Mouse (Mus musculus): ENCODE results near the gene Cog6. TPM values are rescaled to one million over a fixed set of nuclear protein-coding genes. Genes with fewer than 3 reads are reported as not detected.
A peak's percentile ranks its signal among the peaks of the same experiment; 100 is the strongest.

Gene Cog6
- polyA plus RNA-seq, 1 experiment from 2014 or later = 52.1 TPM

DNA sequence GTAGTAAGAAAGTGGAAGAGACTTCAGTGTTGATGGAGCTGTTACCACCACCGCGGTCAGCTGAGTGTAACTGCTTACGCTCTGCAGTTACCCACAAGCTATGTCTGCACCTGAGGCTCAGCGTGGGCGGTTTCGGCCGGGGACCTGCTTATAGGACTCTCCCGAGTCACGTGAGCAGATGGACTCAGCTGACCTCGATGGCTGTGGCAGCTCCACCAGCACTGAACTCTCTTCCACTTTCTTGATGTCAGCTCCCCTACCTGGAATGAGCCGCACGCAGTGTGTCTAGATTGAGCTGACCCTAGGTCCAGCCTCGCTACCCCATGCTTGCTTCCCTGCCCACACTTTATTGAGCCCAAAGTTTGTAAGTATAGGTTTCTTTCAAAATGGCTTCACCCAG lies 56.1 kb downstream of the Cog6 start:
- ATAC-seq (ENCODE audit: insufficient number of reproducible peaks, insufficient read depth, low FRiP score, low TSS enrichment) = no peak
- no peak overlapping the region for H3K4me3 ChIP-seq
- no peaks in the 10 kb centered on the region for H3K36me3 ChIP-seq
- H3K27ac ChIP-seq = no peak overlapping the region
- no peaks in the 10 kb centered on the region for H3K9me3 ChIP-seq
- H3K27me3 ChIP-seq = peaks cover 2% of the 10 kb centered on the region; the same call in 1 of the 2 replicates
- peaks cover 4% of the 10 kb centered on the region; the same call in 1 of the 2 replicates for H3K4me1 ChIP-seq
- H3K4me2 ChIP-seq (replicated peaks) = no peak overlapping the region
- WGBS = 92% methylated on average over 13 of the region's 13 CpGs
- H3K9ac ChIP-seq = no peak overlapping the region

DNA sequence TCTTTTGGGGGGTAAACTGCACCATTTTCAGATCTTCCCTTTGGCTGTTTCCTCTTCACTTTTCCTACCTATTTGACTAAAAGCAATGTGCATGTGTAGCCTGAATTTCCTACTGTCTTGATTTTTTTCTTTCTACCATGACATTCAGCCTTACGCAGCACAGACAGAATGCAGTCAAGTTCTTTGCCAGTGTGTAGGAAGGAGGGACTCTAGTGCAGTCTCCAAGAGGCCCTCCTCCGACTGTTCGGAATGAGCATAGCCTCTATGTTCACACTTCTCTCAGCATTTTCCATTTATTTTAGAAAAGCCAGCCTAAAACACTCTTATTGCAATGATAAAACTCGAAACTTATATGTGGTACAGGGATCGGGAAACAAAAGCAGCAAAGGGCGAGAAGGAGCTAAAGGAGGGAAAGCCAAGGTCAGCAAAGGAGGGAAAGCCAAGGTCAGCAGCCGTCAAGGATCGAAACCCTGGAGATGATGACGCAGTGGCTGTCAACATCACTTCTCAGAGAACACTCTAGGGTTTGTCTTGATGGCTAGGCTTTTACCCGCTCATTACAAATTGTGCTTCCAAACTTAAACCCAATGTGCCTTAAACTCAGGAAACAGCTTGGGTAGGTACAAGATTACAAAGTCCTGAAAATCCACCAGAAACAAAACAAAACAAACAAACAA lies 58.5 kb downstream of the Cog6 start:
- ATAC-seq (ENCODE audit: insufficient number of reproducible peaks, insufficient read depth, low FRiP score, low TSS enrichment) = no peak

DNA sequence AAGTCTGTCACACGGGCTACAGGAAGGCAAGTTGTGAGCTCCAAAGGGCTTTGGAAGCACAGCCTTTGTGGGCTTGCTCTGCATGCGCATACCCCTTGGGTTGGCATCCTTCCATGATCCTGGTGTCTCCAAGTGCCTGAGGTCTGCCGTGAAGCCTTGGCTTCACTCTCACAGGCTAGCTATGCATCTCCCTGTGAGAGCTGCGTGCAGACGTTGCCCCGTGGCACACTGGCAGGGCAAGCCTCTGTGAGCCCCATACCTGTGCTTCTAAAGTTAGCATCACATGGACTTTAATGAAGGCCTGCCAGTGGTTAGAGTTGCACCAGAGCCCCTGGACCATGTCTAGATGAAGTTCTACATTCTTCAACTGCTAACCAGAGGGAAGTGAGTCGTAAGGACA lies 59.2 kb downstream of the Cog6 start:
- H3K4me2 ChIP-seq (replicated peaks) = no peak overlapping the region
- H3K9me3 ChIP-seq = no peaks in the 10 kb centered on the region
- no peak overlapping the region for H3K27ac ChIP-seq
- H3K4me1 ChIP-seq = peaks cover 9% of the 10 kb centered on the region
- H3K27me3 ChIP-seq = peaks cover 2% of the 10 kb centered on the region; the same call in 1 of the 2 replicates
- H3K4me3 ChIP-seq = no peak overlapping the region
- 90% methylated on average over 7 of the region's 7 CpGs for WGBS
- H3K9ac ChIP-seq = no peak overlapping the region
- H3K36me3 ChIP-seq = no peaks in the 10 kb centered on the region
- ATAC-seq (ENCODE audit: insufficient number of reproducible peaks, insufficient read depth, low FRiP score, low TSS enrichment) = no peak

More for the DNA sequence above, 58.5 kb downstream of the Cog6 start:
- WGBS = 87% methylated on average over 10 of the region's 10 CpGs
- no peaks in the 10 kb centered on the region for H3K9me3 ChIP-seq
- H3K4me3 ChIP-seq = no peak overlapping the region
- no peak overlapping the region for H3K27ac ChIP-seq
- no peak overlapping the region for H3K9ac ChIP-seq
- no peak overlapping the region for H3K4me2 ChIP-seq (replicated peaks)
- no peaks in the 10 kb centered on the region for H3K36me3 ChIP-seq
- peaks cover 2% of the 10 kb centered on the region; the same call in 1 of the 2 replicates for H3K27me3 ChIP-seq
- peaks cover 9% of the 10 kb centered on the region for H3K4me1 ChIP-seq

DNA sequence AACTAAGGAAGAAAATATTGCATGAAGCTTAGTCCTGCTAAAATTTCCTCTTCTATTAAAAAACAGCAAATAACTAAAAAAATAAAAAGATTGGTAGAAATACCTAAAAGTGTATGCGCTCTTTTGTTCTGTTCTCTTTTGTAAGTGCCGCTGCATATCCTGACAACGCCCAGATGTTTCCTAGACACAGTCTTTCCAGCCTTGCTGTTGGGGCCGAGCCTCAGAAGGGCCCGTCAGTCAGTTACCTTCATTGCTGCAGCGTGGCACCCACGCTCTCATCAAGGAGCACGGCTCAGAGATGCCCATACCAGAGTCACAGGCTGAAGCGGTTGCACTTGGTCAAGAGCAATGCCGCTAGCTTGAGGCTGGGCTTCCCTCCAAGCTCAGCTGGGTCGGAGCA lies 60.8 kb downstream of the Cog6 start:
- Histone ChIP-seq H3K4me3 (no peak overlapping the region), H3K36me3 (no peaks in the 10 kb centered on the region), H3K4me2 (replicated peaks) (no peak overlapping the region), H3K9me3 (no peaks in the 10 kb centered on the region), H3K27ac (no peak overlapping the region), H3K4me1 (peaks cover 9% of the 10 kb centered on the region), H3K9ac (no peak overlapping the region), H3K27me3 (peaks cover 2% of the 10 kb centered on the region; the same call in 1 of the 2 replicates)
- WGBS = 82% methylated on average over 11 of the region's 11 CpGs
- no peak for ATAC-seq (ENCODE audit: insufficient number of reproducible peaks, insufficient read depth, low FRiP score, low TSS enrichment)

DNA sequence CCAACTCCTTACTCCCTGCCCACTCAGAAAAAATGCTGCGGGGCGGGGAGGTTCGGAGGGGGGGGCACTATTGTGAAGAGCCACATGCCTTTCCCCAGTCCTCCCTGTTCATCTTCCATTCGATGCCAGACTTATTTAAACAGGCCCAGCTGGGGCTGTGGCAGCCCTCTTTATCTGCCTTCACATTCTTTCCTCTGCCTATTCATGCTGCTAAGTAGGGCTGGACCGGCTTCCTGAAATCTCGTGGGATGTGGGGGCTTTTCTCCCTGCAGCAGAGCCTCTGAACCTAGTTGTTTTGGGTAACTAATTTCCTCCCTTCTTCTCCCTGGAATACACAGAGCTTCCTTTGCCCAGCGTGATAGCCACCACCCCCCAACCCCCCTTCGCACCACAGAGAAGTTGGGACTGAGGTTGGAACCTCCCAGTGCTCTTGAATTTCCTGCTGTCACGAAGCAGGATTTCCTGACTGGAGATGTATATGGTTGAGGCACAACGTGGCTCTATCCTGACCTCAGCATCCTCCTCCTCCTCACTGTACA lies 61.5 kb downstream of the Cog6 start:
- peaks cover 9% of the 10 kb centered on the region for H3K4me1 ChIP-seq
- H3K27me3 ChIP-seq = peaks cover 2% of the 10 kb centered on the region; the same call in 1 of the 2 replicates
- no peaks in the 10 kb centered on the region for H3K36me3 ChIP-seq
- no peaks in the 10 kb centered on the region for H3K9me3 ChIP-seq
- H3K4me3 ChIP-seq = no peak overlapping the region
- no peak overlapping the region for H3K9ac ChIP-seq
- no peak overlapping the region for H3K27ac ChIP-seq
- WGBS = 22% methylated on average over 10 of the region's 10 CpGs
- no peak for ATAC-seq (ENCODE audit: insufficient number of reproducible peaks, insufficient read depth, low FRiP score, low TSS enrichment)
- 0 out of 2 replicates have a peak overlapping the region, but pooled peaks have one; percentile 7 for H3K4me2 ChIP-seq (replicated peaks)

DNA sequence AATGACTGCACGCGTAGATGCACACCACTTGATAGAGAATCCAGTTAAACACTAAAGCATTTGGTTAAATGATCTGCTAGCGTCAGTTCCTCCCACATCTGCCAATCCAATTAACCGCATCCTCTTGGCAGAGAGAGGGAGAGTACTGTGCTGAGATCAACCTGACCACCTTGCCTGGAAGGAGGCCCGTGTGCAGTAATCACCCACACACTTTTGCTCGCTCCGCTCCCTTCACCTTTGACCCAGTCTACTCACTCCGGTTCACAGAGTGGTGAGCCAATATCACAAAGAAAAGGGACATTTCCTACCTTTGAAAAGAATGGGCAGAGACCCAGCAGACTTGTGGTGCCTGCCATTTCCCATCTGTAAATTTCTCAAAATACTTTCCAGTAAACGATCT lies 62.4 kb downstream of the Cog6 start:
- Histone ChIP-seq H3K4me2 (replicated peaks) (no peak overlapping the region), H3K4me3 (no peak overlapping the region)
- ATAC-seq (ENCODE audit: insufficient number of reproducible peaks, insufficient read depth, low FRiP score, low TSS enrichment) = no peak

DNA sequence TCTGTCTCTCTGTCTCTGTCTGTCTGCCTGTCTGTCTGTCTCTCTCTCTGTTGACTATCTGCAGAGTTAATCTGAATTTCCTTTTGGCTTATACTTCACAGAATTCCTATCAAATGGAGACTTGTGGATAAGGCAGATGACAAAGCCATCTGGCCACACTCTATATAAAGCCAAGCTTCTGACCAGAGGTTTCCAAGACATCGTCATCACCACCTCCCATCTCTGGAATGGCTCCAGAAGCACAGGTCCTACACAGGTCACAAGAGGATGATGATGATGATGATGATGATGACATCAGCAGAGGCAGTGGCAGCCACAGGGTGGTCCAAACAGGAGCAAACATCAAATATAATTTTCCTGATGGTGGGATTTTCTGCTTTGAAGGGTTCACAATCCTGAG lies 63.2 kb downstream of the Cog6 start:
- ATAC-seq (ENCODE audit: insufficient number of reproducible peaks, insufficient read depth, low FRiP score, low TSS enrichment) = no peak
- H3K27ac ChIP-seq = no peak overlapping the region
- H3K9ac ChIP-seq = no peak overlapping the region
- H3K9me3 ChIP-seq = no peaks in the 10 kb centered on the region
- WGBS = 98% methylated on average over 1 of the region's 1 CpGs
- H3K36me3 ChIP-seq = no peaks in the 10 kb centered on the region
- H3K4me3 ChIP-seq = no peak overlapping the region
- no peak overlapping the region for H3K4me2 ChIP-seq (replicated peaks)
- H3K4me1 ChIP-seq = peaks cover 9% of the 10 kb centered on the region
- no peaks in the 10 kb centered on the region for H3K27me3 ChIP-seq

More for the DNA sequence above, 62.4 kb downstream of the Cog6 start:
- Histone ChIP-seq H3K4me1 (peaks cover 9% of the 10 kb centered on the region), H3K9me3 (no peaks in the 10 kb centered on the region), H3K9ac (no peak overlapping the region), H3K27me3 (peaks cover 2% of the 10 kb centered on the region; the same call in 1 of the 2 replicates), H3K27ac (no peak overlapping the region), H3K36me3 (no peaks in the 10 kb centered on the region)
- WGBS = 64% methylated on average over 9 of the region's 9 CpGs

DNA sequence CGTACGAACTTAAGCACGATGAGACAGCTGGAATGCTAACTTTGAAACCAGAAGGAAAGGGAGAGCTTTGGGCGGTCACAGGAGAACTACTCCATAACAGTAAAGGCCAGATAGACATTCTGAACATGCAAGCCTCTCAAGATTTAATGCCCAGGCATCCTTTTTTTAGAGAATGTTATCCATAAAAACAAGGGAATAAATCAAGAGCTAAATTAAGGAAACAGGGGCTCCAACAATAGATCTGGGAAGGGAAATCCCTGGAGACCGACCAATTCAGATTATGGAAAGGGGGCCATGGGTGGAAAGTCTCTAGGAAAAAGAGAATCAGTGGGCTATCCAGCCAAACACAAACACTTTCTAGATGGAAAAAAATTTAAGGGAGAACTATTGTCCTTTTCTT lies 68.2 kb downstream of the Cog6 start:
- no peaks in the 10 kb centered on the region for H3K4me1 ChIP-seq
- ATAC-seq (ENCODE audit: insufficient number of reproducible peaks, insufficient read depth, low FRiP score, low TSS enrichment) = no peak
- no peak overlapping the region for H3K4me2 ChIP-seq (replicated peaks)
- H3K27ac ChIP-seq = no peak overlapping the region
- no peaks in the 10 kb centered on the region for H3K27me3 ChIP-seq
- WGBS = 89% methylated on average over 5 of the region's 5 CpGs
- no peaks in the 10 kb centered on the region for H3K9me3 ChIP-seq
- H3K9ac ChIP-seq = no peak overlapping the region
- no peak overlapping the region for H3K4me3 ChIP-seq
- no peaks in the 10 kb centered on the region for H3K36me3 ChIP-seq

DNA sequence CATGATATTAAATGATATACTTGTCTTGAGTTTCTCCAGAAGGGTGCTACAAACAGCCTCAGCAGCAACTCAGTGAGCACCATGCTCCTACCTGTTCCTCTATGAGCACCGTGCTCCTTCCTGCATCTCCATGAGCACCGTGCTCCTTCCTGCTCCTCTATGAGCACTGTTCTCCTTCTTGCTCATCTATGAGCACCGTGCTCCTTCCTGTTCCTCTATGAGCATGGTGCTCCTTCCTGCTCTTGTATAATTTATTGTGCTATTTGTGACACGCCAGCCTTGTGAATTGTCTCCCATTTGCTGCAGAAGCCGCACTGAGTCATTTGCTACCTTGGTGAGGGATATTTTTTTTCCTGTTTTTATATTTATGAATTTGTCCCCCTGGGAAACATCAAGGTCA lies 69.6 kb downstream of the Cog6 start:
- WGBS = 87% methylated on average over 5 of the region's 5 CpGs
- Histone ChIP-seq H3K4me3 (no peak overlapping the region), H3K4me2 (replicated peaks) (no peak overlapping the region), H3K27me3 (no peaks in the 10 kb centered on the region), H3K36me3 (no peaks in the 10 kb centered on the region), H3K27ac (no peak overlapping the region), H3K4me1 (no peaks in the 10 kb centered on the region), H3K9ac (no peak overlapping the region), H3K9me3 (no peaks in the 10 kb centered on the region)
- no peak for ATAC-seq (ENCODE audit: insufficient number of reproducible peaks, insufficient read depth, low FRiP score, low TSS enrichment)

DNA sequence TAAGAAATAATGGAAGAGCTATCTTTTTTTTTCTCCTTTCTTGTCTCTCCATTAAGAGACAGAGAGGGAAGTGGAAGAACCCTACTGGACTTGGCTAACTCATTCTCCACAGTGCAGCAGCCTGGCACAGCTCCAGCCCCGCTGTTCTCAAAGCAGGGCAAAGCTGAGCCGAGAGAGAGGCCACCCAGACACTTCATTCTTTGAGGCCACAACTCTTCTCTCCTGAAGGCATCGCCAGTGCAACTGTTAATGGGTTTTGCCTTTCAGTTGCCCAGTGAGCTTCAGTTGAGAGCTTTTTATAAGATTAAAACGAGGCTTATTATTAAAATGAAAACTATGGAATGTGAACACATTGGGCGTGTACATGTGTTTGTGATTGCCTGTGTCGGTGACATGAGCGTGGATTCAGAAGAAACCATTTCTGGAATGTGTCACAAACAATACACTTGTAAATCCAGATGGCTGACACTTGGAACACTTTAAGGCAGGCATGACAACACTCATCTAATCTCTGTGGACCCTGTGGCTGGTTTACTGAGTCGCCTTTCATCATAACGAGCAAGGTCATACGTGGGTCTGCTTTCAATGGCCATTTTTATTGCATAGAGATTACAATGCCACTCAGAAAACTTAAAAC lies 76.1 kb downstream of the Cog6 start:
- H3K4me1 ChIP-seq = peaks cover 8% of the 10 kb centered on the region; the same call in 1 of the 2 replicates
- WGBS = 26% methylated on average over 10 of the region's 10 CpGs
- no peak overlapping the region for H3K9ac ChIP-seq
- H3K4me3 ChIP-seq = no peak overlapping the region
- H3K4me2 ChIP-seq (replicated peaks) = no peak overlapping the region
- no peaks in the 10 kb centered on the region for H3K9me3 ChIP-seq
- no peaks in the 10 kb centered on the region for H3K36me3 ChIP-seq
- H3K27ac ChIP-seq = no peak overlapping the region
- no peaks in the 10 kb centered on the region for H3K27me3 ChIP-seq
- ATAC-seq (ENCODE audit: insufficient number of reproducible peaks, insufficient read depth, low FRiP score, low TSS enrichment) = no peak

DNA sequence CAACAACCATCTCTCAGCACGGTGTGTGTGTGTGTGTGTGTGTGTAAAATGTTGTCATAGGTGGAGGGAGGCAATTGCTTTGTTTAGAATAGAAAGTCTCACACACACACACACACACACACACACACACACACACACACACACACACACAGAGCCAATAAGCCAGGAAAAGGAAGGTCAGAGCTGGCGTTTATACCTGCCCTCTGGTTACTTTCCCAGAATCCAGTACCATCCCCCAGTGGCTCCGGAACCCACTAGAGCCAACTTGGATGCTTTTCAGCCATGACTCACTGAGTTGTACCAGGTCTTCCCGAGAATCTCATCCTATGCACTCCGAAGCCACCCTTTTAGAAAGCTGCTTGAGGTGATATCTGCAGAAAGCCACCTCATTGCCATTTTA lies 78.6 kb downstream of the Cog6 start:
- no peak for ATAC-seq (ENCODE audit: insufficient number of reproducible peaks, insufficient read depth, low FRiP score, low TSS enrichment)
- Histone ChIP-seq H3K4me3 (no peak overlapping the region), H3K27me3 (no peaks in the 10 kb centered on the region), H3K36me3 (no peaks in the 10 kb centered on the region), H3K9me3 (no peaks in the 10 kb centered on the region), H3K4me2 (replicated peaks) (no peak overlapping the region), H3K9ac (no peak overlapping the region), H3K27ac (no peak overlapping the region), H3K4me1 (peaks cover 8% of the 10 kb centered on the region; the same call in 1 of the 2 replicates)
- 71% methylated on average over 5 of the region's 5 CpGs for WGBS

DNA sequence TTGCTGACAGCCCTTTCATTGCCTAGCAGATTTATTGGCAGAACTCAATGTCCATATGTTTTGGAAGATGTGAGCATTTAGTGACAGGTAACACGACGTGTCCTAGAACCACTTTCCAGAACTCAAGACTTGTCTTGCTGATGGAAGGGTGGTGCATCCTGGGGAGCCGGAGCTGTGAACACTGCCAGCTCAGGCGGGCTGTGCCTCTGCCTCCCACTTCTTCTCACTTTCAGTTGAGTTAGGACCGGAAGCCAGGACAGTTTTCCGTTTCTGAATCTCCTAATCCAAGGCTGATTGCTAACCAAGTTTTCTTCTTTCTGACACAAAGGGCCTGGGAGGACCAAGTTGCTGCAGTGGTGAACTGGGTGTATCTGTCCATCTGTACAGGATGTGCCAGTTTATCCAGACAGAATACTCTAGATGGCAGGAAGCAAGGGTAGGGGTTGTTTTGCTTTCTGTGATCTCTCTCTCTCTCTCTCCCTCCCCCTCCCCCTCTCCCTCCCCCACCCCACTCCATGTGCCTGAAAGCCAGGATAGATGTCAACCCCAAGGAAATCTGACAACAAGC lies 79.2 kb downstream of the Cog6 start:
- 70% methylated on average over 6 of the region's 6 CpGs for WGBS
- Histone ChIP-seq H3K9me3 (no peaks in the 10 kb centered on the region), H3K36me3 (no peaks in the 10 kb centered on the region), H3K27ac (no peak overlapping the region), H3K27me3 (no peaks in the 10 kb centered on the region), H3K4me1 (peaks cover 8% of the 10 kb centered on the region; the same call in 1 of the 2 replicates), H3K4me2 (replicated peaks) (no peak overlapping the region), H3K4me3 (no peak overlapping the region), H3K9ac (no peak overlapping the region)
- no peak for ATAC-seq (ENCODE audit: insufficient number of reproducible peaks, insufficient read depth, low FRiP score, low TSS enrichment)

Data from embryonic facial prominence, embryonic 12.5 days (tissue).